Mouse (Mus musculus) left cerebral cortex, adult 11 months (tissue): ENCODE results near the gene Sulf2.
A peak's percentile ranks its signal among the peaks of the same experiment; 100 is the strongest.

ENCODE experiments used
- DNase-seq: peaks from one replicate; pipeline ENCODE4 v3.0.0; 2022; ENCODE audit warnings: low spot score

Gene Sulf2

DNA sequence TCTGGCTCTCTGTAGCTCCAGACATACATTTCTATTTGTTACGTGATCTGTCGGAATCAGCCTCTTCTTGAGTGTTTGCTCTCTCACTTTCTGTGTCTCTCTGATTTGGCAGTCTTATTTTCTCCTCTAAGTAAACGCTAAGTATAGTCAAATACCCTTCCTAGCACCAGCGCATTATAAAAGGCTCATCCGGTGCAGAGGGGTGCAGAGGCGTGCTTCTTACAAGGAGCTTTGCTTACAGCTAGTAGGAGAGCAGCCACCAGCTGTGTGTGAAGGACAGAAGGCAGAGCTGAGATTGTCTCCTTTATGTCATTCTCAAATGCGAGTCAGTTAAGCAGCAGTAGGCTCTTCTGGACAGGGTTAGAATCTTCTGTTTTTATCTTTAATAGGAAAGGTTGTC lies 103.5 kb downstream of the Sulf2 start:
- no peak for DNase-seq

DNA sequence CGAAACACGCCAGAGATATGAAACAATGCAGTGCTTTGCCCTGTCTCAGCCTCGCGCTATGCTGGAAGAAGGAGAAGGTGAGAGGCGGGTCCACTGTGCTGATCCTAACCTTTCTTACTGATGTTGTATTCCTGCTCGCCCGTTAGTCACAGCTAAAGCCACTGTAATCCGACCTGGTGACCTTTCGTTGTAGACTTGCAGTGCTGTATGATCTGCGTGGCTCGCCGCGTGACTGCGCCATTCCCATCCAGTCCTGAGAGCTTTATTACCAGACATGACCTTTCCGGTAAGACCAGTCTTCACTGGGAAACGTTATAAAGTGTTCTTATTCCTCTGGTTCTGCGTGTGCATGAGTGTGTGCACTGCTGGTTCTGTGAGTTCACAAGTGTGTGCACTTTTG lies 104.0 kb downstream of the Sulf2 start:
- no peak for DNase-seq

DNA sequence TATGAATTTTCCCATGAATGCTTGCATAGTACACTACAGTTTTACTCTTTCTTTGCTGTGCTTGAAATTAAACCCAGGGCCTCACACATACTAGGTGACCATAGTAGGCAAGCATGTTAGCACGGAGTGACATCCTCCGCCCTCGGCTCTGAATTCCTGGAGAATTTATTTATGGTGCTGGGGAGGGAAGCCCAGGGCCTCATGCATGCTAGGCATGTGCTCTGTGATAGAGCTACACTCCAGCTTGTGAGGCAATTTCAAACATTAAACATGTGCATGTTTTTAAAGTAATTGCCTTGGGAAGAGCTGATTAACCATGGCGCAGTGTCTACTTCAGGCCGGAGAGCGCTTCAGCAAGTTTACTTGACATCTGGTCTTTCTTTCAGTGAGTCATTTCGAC lies 106.6 kb downstream of the Sulf2 start:
- DNase-seq: no peak

DNA sequence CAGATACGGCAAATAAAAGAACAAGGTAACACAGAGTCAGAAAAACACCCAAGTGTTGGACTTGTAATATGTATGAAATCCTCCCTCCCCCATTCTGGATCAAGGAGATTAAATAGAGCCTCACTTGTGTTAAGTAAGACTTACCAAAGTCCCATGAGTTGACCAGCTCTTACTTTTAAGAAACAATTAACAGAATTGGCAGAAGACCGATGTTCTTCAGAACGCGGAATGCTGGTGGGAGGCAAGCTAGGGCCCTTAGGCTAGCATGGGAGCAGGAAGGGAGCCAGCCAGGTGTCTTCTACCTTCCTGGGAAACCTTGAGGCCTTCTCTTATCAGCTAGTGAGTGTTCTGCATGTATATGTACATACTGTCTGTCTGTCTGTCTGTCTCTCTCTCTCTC lies 107.5 kb downstream of the Sulf2 start:
- DNase-seq: no peak

DNA sequence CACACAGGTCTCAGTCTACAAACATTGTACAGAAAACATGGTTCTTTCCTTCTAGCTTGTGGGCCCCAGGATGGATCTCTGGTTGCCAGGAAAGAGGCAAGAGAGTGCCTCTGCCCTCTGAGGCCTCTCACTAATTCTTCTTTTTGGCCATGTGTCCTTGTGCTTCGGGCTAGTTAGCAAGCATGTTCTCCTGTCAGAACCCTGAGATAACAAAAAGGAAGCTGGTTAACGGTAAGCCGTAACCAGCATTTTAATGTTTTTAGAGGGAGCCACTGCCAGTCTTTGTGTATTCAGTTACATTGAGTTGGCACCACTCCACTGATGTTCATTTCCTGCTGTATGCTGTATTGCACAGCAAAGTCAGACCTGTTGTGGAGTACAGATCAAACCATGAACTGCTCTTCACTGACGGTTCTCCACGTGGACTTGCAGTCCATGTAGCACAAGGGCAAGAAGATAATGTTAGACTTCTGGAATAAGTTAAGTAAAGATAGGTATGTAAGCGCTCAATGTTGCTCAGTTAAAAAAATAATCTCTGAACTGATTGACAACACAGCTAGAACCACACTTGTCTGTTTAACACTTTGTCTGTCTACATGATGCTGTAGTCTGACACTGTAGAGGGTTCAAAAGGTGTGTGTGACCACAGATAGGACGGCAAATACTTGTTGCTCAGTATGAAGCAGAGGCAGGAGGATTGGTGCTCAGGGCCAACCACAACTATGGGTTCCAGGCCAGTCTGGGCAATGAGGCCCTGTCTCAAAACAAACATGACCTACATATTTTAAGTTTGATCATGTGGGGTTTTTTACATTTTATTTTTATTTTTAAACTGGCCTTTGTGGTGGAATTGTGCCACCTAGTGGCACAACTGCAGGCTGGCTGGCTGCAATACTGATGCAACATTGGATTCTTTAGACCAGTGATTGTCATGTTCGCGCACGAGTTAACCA lies 109.6 kb downstream of the Sulf2 start:
- no peak for DNase-seq

DNA sequence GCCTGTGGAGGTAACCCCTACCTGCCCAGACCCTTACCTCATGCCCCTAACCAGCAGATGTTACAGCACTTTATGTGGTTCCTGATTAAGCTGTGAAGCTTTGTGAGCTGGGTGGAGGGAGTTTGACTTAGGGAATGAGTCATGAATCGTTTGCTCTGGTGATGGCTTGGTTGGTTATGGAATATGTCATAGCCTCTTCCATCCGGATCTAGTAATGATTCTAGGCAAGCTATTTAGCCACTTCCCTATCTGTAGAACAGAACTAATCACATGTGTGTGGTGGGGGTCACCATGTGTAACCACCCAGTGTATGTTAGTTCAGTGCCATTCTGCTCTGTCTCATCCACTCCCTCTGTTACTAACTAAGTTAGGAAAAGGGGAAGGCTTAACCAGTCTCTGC lies 110.5 kb downstream of the Sulf2 start:
- no peak for DNase-seq

DNA sequence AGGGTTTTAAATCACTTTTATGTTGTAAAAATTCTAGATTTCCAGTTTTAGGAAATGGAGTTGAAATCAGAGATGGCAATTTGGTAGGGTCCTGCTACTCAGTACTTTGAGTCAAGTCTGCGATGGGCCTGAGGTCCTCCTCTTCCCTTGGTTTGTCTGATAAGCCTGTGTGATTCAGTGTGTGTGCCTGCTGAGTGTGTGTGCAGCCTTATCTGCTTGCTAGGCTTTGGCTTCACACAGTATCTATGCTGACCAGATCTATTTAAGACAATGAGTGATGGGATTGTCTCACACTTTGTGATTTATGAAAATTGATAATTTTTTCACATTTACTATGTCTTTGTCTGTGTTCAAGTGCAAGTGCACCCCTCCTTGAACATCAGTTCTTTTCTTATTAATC lies 112.9 kb downstream of the Sulf2 start:
- no peak for DNase-seq

DNA sequence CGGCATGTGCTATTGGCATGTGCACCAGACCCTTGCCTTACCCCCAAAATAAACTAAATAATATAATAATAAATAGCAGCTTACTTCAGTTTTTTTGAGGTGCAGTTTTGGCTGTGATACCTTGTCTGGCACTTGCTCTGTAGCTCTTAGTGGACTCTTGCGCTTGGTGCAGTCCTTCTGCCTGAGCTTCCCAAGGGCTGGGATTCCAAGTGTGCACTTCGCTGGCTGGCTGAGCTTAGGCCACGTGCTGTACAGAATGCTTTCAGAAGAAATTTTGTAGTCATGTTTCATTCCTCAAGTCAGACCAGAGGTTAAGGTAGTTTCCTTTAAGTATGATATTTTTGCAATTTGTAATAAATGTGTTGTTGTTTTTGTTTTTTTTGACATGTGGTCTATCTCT lies 115.8 kb downstream of the Sulf2 start:
- DNase-seq: no peak

DNA sequence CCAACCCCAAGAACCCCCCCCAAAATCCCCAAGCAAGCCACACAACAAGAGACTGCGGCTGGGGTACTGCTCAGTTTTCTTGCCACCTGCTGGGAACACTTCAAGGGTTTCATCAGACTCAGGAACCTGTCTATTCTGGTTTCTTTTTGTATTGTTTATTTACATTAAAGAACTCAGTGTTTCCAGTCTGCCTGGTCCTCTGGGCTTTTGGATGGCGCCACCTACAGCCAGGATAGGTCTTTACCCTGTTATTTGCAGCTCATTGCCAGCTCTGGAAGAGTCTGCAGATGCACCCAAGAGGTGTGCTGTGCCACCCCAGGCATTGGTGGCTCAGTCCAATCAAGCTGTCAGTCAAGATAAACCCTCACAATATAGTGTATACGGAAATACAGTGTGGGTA lies 119.7 kb downstream of the Sulf2 start:
- no peak for DNase-seq

DNA sequence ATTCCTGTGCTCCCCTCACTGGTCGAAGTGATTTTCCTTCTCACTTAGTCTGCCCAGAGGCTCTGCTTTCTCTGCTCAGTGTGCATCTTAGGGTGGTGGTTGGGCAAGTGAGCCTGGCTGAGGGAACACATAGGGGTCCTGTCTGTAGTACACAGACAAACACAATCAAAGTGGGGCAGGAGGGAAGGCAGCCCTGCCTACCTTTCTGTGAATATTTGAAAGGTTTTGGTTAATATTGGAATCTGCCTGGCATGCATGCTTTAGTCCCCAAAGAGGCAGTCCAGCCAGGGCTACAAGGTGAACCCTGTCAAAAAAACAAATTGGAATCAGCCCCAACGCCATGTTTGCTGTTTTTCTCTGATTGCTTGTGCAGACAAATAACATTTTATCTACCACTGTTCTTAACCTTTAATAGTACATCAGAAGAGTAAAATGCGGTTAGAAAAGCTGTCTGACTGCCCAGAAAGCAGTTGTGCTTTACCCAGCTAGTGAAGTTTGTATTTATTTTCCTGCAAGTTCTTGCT lies 120.4 kb downstream of the Sulf2 start:
- no peak for DNase-seq

DNA sequence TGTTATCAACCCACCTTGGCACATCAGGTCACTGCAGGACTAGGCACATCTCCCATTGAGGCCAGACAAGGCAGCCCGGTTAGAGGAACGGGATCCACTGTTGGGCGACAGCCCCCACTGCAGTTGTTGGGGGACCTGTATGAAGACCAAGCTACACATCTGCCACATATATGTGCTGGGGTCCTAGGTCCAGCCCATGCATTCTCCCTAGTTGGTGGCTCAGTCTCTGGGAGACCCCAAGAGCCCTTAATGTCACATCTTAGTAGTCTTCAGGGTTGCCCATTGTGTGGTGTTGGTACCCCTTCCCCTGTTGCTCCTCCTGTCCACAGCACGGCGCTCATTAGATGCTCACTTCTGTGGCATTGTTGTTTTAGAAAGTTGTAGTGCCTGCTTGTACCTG lies 122.8 kb downstream of the Sulf2 start:
- DNase-seq: no peak

DNA sequence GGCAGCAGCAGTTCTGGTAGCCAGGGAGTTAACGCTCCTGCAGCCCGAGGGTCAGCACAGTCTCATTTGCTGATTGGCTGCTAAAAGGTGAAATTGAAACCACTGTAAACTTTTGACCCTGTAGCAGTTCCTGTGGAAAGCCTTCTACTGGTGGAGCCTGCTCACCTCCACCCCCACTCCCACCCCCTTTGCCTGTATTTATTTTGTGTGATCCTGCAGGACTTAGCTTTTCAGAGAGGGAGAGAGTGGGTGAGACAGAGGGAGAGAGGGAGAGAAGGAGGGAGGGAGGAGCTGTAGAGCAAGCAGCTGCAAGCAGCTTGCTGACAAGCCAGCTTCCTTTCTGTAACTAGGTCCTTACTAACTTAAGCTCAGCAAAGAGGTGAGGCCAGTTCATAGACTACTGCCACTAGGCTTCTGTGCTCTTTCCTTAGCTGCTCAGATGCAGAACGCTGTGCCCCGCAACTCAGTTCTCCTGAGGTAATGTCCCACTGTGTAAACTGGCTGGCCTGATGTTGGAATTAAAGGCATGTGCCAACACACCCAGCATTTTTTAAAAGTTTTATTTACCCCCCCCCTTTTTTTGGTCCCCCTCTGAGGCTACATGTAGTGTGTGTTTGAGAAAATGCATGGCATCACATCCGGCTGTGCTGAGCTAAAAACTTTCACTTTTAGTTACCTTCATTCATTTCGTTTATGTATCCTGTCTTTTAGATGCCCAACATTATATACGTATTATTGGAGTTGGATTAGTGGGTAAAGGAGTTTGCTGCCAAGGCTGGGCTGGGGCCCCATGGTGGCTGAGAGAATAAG lies 124.1 kb downstream of the Sulf2 start:
- peak; percentile 51 for DNase-seq

DNA sequence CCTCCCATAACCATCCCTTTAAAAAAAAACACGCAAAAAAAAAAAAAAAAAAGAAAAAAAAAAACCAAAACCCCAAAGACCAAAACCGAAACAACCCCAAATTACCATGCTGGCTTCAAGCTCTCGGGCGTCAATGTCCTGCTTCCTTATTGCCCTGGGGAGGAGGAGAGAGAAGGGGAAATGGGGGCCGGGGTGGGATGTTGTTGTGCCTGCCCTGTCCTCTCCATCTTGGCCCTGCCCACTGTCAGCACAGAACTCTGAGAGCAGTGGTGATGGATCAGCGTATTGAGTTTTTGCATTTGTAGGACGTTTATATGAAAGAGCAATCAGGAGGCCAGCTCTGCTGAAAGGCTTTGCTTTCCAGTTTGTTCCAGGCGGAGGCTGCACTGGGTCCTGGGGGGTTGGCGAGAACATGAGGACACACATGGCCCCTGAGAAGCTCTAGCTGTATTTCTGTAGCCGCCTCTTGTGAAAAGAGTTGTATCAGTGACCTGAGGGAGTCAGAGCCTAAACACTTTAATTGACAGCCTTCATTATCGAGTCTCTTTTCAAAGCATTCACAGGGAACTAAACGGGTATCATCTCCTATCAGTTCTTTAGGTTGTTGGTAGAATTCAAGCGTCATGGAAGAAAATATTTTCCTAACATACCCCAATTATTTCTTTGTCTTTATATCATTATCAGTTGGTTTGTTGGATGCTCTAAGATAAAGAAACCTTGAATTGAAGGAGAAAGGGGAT lies 125.0 kb downstream of the Sulf2 start:
- DNase-seq: no peak

DNA sequence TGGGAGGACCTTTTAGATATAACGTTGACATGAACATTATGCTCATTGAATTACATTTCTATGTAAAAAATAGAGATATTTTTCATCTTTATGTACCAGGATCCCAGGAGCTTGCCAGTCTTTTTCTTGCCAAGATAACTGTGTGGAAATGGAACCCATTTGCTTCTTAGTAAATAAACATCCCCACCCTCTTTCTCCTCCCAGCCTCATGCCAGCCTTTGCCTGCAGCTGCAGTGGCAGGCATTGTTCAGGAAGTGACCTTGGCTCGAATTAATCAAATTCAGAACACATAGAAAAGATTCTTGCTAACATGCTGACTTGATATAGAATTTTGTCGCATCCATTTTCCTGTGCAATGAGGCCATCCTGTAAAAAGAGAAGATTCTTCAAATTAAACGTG lies 126.2 kb downstream of the Sulf2 start:
- DNase-seq: no peak

DNA sequence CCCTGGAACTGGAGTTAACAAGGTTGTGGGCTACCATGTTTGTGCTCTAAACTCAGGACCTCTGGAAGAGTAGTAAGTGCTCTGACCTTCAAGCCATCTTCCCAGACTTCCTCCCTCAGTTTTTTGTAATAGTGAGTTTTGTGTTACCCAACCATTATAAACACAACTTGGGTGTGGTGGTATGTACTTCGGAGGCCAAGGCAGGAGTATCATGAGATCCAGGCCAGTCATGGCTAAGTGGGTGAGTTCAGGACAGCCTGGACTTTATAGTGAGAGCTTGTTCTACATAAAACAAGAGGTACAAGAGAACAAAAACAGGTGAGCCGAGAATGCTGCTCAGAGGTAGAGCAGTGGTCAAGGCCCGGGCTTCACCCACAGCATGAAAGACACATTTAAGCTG lies 127.6 kb downstream of the Sulf2 start:
- no peak for DNase-seq

DNA sequence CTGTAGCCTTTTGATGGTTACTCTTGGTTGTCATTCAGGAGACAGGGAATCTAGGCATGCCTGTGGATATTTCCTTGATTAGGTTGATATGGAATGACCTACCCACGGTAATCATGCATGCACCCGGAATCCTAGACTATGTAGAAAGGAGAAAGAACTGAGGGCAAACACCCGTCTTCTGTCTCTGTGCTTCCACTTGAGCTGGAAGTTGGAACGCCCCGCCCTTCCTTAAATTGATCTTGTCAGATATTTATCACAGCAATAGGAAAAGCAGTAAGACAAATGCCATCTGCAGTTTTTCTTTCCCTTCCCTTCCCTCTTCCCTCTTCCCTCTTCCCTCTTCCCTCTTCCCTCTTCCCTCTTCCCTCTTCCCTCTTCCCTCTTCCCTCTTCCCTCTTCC lies 129.5 kb downstream of the Sulf2 start:
- no peak for DNase-seq

DNA sequence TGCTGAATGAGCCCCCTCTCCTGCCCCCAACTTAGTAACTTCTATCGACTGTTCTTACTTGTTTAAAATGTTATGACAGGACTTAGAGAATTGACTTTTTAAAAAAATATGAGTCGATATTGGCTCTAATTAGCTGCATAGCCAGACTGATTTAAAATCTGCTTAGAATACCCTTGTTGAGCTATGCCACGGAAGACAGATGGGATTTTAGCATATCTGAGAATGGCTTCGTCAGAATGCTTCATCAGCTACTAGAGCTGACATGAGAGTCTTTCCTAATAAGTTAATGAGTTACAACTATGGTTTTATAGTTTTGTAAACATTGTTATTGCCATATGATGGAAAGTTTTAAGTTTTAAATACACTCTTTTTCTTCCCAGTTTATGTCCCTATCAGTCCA lies 130.8 kb downstream of the Sulf2 start:
- no peak for DNase-seq

DNA sequence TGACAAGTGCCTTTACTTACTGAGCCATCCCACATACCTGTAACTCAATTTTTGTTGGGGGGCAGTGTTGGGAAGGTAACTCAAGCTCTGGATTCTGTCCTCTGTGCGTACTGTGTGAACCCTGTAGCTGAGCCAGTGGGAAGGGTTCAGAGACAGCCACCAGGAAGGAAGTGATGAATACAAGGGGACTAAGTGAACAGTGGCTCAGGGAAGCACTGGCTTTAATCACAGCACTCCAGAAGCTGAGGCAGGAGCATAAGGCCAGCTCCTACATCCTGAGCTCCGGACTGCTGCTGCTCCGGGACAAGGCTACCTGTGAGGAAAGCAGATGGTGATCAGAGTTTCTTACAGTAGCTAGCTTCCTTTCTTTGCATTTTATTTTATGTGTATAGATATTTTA lies 131.4 kb downstream of the Sulf2 start:
- no peak for DNase-seq
